Mouse (Mus musculus) thymus, postnatal 0 days (tissue): Measurements from ENCODE around the gene Pik3ip1. TPM values are rescaled to one million over a fixed set of nuclear protein-coding genes. Genes with fewer than 3 reads are reported as not detected.
A peak's percentile ranks its signal among the peaks of the same experiment; 100 is the strongest.

Source experiments
- DNase-seq: peaks from one replicate; pipeline ENCODE4 v3.0.0-alpha.2; 2015; ENCODE audit warnings: low spot score
- polyA plus RNA-seq: library from polyadenylated mRNA; unstranded; fragments of >200 nt; fragmentation: Nextera tagmentation; extraction: Ambion mirVana; gene quantifications from 2 replicates; pipeline ENCODE4 v1.2.1, GENCODE M21; 2015

The Pik3ip1 gene
- polyA plus RNA-seq, 1 experiment from 2014 or later = 94.4 TPM

- peak; percentile 95 for DNase-seq
Measured at GRCm38 (mm10) chr11:3335651-3336216, 5.5 kb downstream of the Pik3ip1 start.

- no peak for DNase-seq
Measured at GRCm38 (mm10) chr11:3336602-3337001, 6.4 kb downstream of the Pik3ip1 start.

GRCm38 (mm10) chr11:3337173-3337955, 7.2 kb downstream of the Pik3ip1 start:
- DNase-seq = no peak

GRCm38 (mm10) chr11:3337961-3338360, 7.8 kb downstream of the Pik3ip1 start:
- no peak for DNase-seq

- no peak for DNase-seq
Measured at GRCm38 (mm10) chr11:3341476-3341875, 11.3 kb downstream of the Pik3ip1 start.

GRCm38 (mm10) chr11:3344916-3345315, 14.7 kb downstream of the Pik3ip1 start:
- DNase-seq = no peak

GRCm38 (mm10) chr11:3346351-3346750, 16.1 kb downstream of the Pik3ip1 start:
- no peak for DNase-seq

GRCm38 (mm10) chr11:3347091-3347834, 17.1 kb downstream of the Pik3ip1 start:
- peak; percentile 86 for DNase-seq

GRCm38 (mm10) chr11:3347835-3348195, 17.6 kb downstream of the Pik3ip1 start:
- no peak for DNase-seq

- DNase-seq = no peak
Measured at GRCm38 (mm10) chr11:3348576-3349342, 18.6 kb downstream of the Pik3ip1 start.

- no peak for DNase-seq
Measured at GRCm38 (mm10) chr11:3349343-3349695, 19.1 kb downstream of the Pik3ip1 start.

GRCm38 (mm10) chr11:3352131-3352530, 21.9 kb downstream of the Pik3ip1 start:
- DNase-seq = no peak

GRCm38 (mm10) chr11:3352990-3353585, 22.9 kb downstream of the Pik3ip1 start:
- DNase-seq = peak; percentile 58

GRCm38 (mm10) chr11:3362854-3363253, 32.7 kb downstream of the Pik3ip1 start:
- DNase-seq = no peak

- no peak for DNase-seq
Measured at GRCm38 (mm10) chr11:3366411-3366810, 36.2 kb downstream of the Pik3ip1 start.

GRCm38 (mm10) chr11:3368983-3369382, 38.8 kb downstream of the Pik3ip1 start:
- no peak for DNase-seq

GRCm38 (mm10) chr11:3369449-3369848, 39.2 kb downstream of the Pik3ip1 start:
- no peak for DNase-seq

GRCm38 (mm10) chr11:3370162-3370561, 40.0 kb downstream of the Pik3ip1 start:
- no peak for DNase-seq

- peak; percentile 80 for DNase-seq
Measured at GRCm38 (mm10) chr11:3370928-3371598, 40.9 kb downstream of the Pik3ip1 start.

- no peak for DNase-seq
Measured at GRCm38 (mm10) chr11:3371599-3372295, 41.5 kb downstream of the Pik3ip1 start.
